Mouse (Mus musculus): ENCODE measurements around the gene Bcr. TPM values are rescaled to one million over a fixed set of nuclear protein-coding genes. Genes with fewer than 3 reads are reported as not detected.

The Bcr gene
- polyA plus RNA-seq, 1 experiment from 2014 or later, result 31.1 TPM

DNA sequence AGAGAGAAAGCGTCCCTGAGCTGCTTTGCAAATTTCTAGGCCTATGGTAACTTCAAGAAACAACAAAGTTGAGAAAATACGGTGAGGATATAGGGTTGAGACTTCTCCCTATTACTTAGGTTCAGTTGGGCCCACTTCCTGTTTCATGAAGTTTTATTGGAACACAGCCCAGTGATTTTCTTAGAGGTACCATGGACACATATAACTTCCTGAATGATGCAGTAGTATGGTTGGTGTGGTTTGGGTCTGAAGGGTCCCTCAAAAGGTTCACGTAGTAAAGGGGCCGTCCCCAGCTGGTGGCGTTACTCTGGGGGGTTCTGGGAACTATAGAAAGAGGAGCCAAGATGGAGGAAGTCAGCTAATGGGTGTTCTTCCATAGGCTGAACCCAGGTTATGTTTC, 45.3 kb downstream of the Bcr start:
- peaks cover 36% of the 10 kb centered on the region for H3K4me1 ChIP-seq (ENCODE audit: control insufficient read depth, insufficient read depth, low read length)
- H3K27me3 ChIP-seq (ENCODE audit: control insufficient read depth, insufficient read depth, low read length), result peaks cover 11% of the 10 kb centered on the region
- no peak overlapping the region for H3K4me3 ChIP-seq (ENCODE audit: low read depth, low read length)
- no peaks in the 10 kb centered on the region for H3K9me3 ChIP-seq (replicated peaks; ENCODE audit: control insufficient read depth, low read length)
- no peak overlapping the region; the same call in 1 of the 2 replicates for H3K27ac ChIP-seq (ENCODE audit: low read depth, low read length)
- 87% methylated on average over 5 of the region's 5 CpGs for WGBS (ENCODE audit: insufficient replicate concordance)
- ATAC-seq (replicated peaks; ENCODE audit: insufficient number of reproducible peaks, low FRiP score, low TSS enrichment), result no peak
- no peaks in the 10 kb centered on the region for H3K36me3 ChIP-seq (ENCODE audit: control insufficient read depth, insufficient read depth, low read length)
- no peak overlapping the region for H3K4me2 ChIP-seq
- H3K9ac ChIP-seq (ENCODE audit: low read depth, low read length), result no peak overlapping the region

DNA sequence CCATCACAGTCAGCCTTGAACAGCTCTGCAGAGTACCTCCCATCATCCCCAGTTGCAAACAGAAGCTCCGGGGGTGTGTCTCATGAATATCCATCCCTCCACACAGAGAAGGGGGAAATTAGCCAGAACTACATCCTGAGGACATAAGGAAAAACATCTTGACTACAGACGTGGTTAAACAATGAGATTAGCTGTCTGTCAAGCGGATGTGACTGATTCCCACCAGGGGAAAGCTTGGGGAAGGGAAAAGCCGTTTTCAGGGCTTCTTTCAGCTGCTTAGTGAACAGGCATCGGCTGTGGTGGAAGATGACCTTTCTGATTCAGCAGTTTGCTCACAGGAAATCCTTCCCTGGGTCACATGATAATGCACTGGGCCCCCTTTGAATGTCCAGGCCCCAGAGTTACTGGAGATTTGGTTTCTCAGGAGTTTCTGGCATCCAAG, 46.6 kb downstream of the Bcr start:
- Histone ChIP-seq H3K9ac (ENCODE audit: low read depth, low read length) (no peak overlapping the region), H3K4me1 (ENCODE audit: control insufficient read depth, insufficient read depth, low read length) (peaks cover 39% of the 10 kb centered on the region), H3K27ac (ENCODE audit: low read depth, low read length) (peak overlapping the region; percentile 7)

DNA sequence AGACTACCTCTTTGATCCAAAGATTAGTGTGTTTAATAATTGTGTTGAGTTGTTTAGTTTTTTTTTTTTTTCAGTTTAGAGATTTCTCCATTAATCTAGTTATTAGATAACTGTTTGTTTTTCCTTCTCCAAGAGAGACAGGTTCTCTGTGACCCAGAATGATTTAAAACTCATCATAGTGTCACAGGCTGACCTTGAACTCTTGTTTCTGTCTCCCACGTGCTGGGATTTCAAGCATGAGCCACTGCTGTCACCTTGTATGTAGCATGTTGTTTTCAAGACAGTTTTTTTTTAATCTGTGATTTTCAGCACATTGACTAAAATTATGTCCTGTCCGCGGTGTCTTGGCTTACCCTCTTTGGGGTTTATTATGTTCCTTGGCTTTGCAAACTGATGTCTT, 47.7 kb downstream of the Bcr start:
- peaks cover 40% of the 10 kb centered on the region for H3K4me1 ChIP-seq (ENCODE audit: control insufficient read depth, insufficient read depth, low read length)
- H3K27ac ChIP-seq (ENCODE audit: low read depth, low read length), result no peak overlapping the region
- H3K9me3 ChIP-seq (replicated peaks; ENCODE audit: control insufficient read depth, low read length), result no peaks in the 10 kb centered on the region
- no peaks in the 10 kb centered on the region for H3K27me3 ChIP-seq (ENCODE audit: control insufficient read depth, insufficient read depth, low read length)
- no peak overlapping the region for H3K9ac ChIP-seq (ENCODE audit: low read depth, low read length)
- H3K4me2 ChIP-seq, result no peak overlapping the region
- no peak for ATAC-seq (replicated peaks; ENCODE audit: insufficient number of reproducible peaks, low FRiP score, low TSS enrichment)
- no peak overlapping the region for H3K4me3 ChIP-seq (ENCODE audit: low read depth, low read length)
- no peaks in the 10 kb centered on the region for H3K36me3 ChIP-seq (ENCODE audit: control insufficient read depth, insufficient read depth, low read length)
- 80% methylated on average over 3 of the region's 3 CpGs for WGBS (ENCODE audit: insufficient replicate concordance)

More for the DNA sequence above, 46.6 kb downstream of the Bcr start:
- Histone ChIP-seq H3K27me3 (ENCODE audit: control insufficient read depth, insufficient read depth, low read length) (peaks cover 3% of the 10 kb centered on the region; the same call in 1 of the 2 replicates), H3K4me3 (ENCODE audit: low read depth, low read length) (no peak overlapping the region), H3K36me3 (ENCODE audit: control insufficient read depth, insufficient read depth, low read length) (no peaks in the 10 kb centered on the region), H3K9me3 (replicated peaks; ENCODE audit: control insufficient read depth, low read length) (no peaks in the 10 kb centered on the region), H3K4me2 (no peak overlapping the region)
- WGBS (ENCODE audit: insufficient replicate concordance), result 16% methylated on average over 5 of the region's 5 CpGs
- ATAC-seq (replicated peaks; ENCODE audit: insufficient number of reproducible peaks, low FRiP score, low TSS enrichment), result peak; percentile 31; the same call in 1 of the 2 replicates

DNA sequence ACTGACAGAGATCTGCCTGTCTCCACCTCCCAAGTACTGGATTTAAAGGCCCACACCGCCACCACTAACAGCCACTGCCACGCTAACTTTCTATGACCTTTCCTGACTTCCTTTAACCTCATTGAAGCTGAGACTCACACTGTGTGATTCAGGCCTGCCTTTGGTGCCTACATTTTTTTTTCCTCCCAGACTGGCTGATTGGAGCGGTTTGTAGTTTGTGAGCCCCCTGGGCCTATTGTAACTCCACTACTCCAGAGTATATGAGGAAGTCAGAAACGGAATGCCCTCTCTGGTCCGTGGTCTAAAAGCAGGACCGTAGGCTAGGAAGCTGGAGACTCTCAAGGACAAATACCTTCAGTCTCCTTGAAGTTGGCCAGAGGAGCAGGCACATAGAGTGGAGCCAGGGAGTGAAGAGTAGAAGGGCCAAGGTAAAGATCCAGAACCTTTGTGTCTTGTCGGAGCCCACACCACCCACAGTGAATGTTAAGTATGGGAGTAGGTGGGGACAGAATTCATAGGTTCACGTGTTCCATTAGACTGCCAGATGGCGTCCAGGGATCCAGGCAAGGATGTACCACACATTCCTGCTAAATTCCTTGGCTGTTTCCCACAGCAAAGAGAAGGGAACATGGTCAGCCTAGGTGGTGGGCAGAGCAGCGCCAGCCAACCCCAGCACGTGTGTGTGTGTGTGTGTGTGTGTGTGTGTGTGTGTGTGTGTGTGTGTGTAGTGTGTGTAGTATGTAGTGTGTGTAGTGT, 51.2 kb downstream of the Bcr start:
- Histone ChIP-seq H3K4me2 (no peak overlapping the region), H3K27me3 (ENCODE audit: control insufficient read depth, insufficient read depth, low read length) (no peaks in the 10 kb centered on the region), H3K9me3 (replicated peaks; ENCODE audit: control insufficient read depth, low read length) (no peaks in the 10 kb centered on the region), H3K4me1 (ENCODE audit: control insufficient read depth, insufficient read depth, low read length) (peaks cover 19% of the 10 kb centered on the region), H3K27ac (ENCODE audit: low read depth, low read length) (no peak overlapping the region), H3K4me3 (ENCODE audit: low read depth, low read length) (no peak overlapping the region), H3K9ac (ENCODE audit: low read depth, low read length) (no peak overlapping the region), H3K36me3 (ENCODE audit: control insufficient read depth, insufficient read depth, low read length) (no peaks in the 10 kb centered on the region)
- ATAC-seq (replicated peaks; ENCODE audit: insufficient number of reproducible peaks, low FRiP score, low TSS enrichment), result no peak
- WGBS (ENCODE audit: insufficient replicate concordance), result 65% methylated on average over 11 of the region's 11 CpGs

DNA sequence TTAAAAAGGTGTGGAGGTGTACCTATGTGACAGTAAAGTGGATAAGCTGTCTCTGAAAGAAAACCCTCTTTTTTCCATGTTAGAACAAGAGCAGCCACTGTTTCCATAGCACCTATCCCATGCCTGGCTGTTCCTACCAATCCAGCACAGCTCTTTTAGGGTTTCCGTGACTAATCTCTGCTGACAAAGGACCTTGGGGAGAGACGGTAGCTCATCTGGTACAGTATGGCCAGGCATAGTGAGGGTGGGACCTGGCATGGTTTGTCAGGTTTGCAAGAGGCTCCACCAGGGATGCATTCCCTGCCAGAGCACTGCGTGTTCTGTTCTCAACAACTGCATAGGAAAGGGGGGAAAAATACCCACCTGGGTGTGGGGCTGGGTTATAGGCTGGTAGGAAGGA, 52.0 kb downstream of the Bcr start:
- Histone ChIP-seq H3K36me3 (ENCODE audit: control insufficient read depth, insufficient read depth, low read length) (no peaks in the 10 kb centered on the region), H3K27me3 (ENCODE audit: control insufficient read depth, insufficient read depth, low read length) (no peaks in the 10 kb centered on the region), H3K9ac (ENCODE audit: low read depth, low read length) (no peak overlapping the region), H3K4me1 (ENCODE audit: control insufficient read depth, insufficient read depth, low read length) (peaks cover 21% of the 10 kb centered on the region), H3K27ac (ENCODE audit: low read depth, low read length) (no peak overlapping the region), H3K4me3 (ENCODE audit: low read depth, low read length) (no peak overlapping the region), H3K9me3 (replicated peaks; ENCODE audit: control insufficient read depth, low read length) (no peaks in the 10 kb centered on the region), H3K4me2 (no peak overlapping the region)
- 70% methylated on average over 3 of the region's 3 CpGs for WGBS (ENCODE audit: insufficient replicate concordance)
- no peak for ATAC-seq (replicated peaks; ENCODE audit: insufficient number of reproducible peaks, low FRiP score, low TSS enrichment)

DNA sequence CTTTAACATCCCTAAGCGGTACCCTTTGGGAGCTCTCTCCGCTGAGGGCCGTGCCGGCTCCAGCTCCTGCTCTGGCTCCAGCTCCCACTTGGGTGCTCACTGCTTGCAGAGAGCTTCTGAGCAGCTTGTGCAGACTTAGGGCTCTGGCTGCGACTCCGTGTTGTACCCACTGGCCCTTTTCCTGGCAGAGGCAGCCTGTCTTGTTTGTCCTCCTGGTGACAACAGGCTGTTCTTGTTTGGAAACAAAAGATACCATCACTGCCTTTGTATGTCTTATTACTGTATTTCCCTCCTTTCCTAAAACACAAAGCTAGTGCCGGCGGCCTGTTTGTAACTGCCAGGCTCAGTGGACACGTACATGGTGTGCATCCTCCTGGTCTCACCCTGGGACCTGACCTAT, 53.2 kb downstream of the Bcr start:
- Histone ChIP-seq H3K9ac (ENCODE audit: low read depth, low read length) (no peak overlapping the region), H3K27ac (ENCODE audit: low read depth, low read length) (no peak overlapping the region), H3K27me3 (ENCODE audit: control insufficient read depth, insufficient read depth, low read length) (no peaks in the 10 kb centered on the region), H3K4me1 (ENCODE audit: control insufficient read depth, insufficient read depth, low read length) (peaks cover 21% of the 10 kb centered on the region), H3K4me3 (ENCODE audit: low read depth, low read length) (no peak overlapping the region), H3K4me2 (no peak overlapping the region), H3K9me3 (replicated peaks; ENCODE audit: control insufficient read depth, low read length) (no peaks in the 10 kb centered on the region), H3K36me3 (ENCODE audit: control insufficient read depth, insufficient read depth, low read length) (no peaks in the 10 kb centered on the region)
- WGBS (ENCODE audit: insufficient replicate concordance), result 87% methylated on average over 9 of the region's 9 CpGs
- no peak for ATAC-seq (replicated peaks; ENCODE audit: insufficient number of reproducible peaks, low FRiP score, low TSS enrichment)

DNA sequence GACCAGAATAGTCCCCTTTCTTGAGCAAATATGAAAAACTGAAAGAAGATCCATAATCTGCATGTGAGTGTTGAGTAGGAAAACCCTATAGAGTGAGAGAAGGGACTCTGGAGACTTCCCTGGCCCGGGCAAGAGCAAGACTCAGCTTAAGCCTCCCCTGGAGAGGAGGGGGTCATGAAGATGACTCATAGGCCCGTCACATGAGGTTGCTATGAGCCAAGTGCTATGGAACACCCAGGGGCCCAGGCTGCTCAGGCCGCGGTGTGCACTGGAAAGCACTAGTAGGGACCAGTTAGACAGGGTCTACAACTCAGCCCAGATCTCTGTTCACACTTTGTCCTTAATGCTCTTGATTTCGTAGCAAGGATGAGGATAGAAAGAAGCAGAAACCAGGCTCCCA, 54.8 kb downstream of the Bcr start:
- no peak overlapping the region for H3K4me2 ChIP-seq
- no peaks in the 10 kb centered on the region for H3K27me3 ChIP-seq (ENCODE audit: control insufficient read depth, insufficient read depth, low read length)
- H3K27ac ChIP-seq (ENCODE audit: low read depth, low read length), result no peak overlapping the region
- no peaks in the 10 kb centered on the region for H3K9me3 ChIP-seq (replicated peaks; ENCODE audit: control insufficient read depth, low read length)
- H3K9ac ChIP-seq (ENCODE audit: low read depth, low read length), result no peak overlapping the region
- ATAC-seq (replicated peaks; ENCODE audit: insufficient number of reproducible peaks, low FRiP score, low TSS enrichment), result no peak; the same call in 1 of the 2 replicates
- H3K36me3 ChIP-seq (ENCODE audit: control insufficient read depth, insufficient read depth, low read length), result no peaks in the 10 kb centered on the region
- H3K4me1 ChIP-seq (ENCODE audit: control insufficient read depth, insufficient read depth, low read length), result peaks cover 24% of the 10 kb centered on the region
- 72% methylated on average over 5 of the region's 5 CpGs for WGBS (ENCODE audit: insufficient replicate concordance)
- no peak overlapping the region for H3K4me3 ChIP-seq (ENCODE audit: low read depth, low read length)

DNA sequence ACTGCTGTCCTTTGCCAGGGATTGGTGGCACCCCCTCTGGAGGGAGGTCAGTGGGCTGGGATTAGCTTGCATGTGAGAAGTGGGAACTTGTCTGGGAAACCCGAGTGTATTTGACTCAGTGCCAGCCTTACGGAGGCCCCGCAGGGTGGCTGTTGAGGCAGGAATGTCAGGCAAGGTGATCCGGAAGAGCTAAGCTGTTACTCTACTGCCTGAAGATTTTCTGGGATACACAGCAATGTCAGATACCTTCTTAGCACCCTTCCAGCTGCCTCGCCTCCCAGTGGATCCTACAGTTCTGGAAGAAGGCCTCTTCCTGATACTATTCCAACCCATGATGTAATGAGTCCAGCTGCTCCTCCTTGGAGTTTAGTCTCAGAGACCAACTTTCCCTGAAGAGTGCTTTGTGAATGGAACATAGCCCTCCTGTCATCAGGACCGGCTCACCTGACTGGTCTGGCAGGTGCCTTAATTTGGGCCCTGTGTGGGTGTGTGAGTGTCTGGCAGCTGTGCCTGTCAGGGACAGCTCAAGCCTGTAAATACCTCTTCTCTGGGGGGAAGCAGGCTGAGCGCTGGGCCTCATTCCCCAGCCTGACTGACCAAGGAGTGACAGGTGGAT, 56.6 kb downstream of the Bcr start:
- Histone ChIP-seq H3K27ac (ENCODE audit: low read depth, low read length) (no peak overlapping the region), H3K9ac (ENCODE audit: low read depth, low read length) (no peak overlapping the region), H3K9me3 (replicated peaks; ENCODE audit: control insufficient read depth, low read length) (no peaks in the 10 kb centered on the region), H3K36me3 (ENCODE audit: control insufficient read depth, insufficient read depth, low read length) (no peaks in the 10 kb centered on the region), H3K4me2 (no peak overlapping the region), H3K27me3 (ENCODE audit: control insufficient read depth, insufficient read depth, low read length) (no peaks in the 10 kb centered on the region), H3K4me3 (ENCODE audit: low read depth, low read length) (no peak overlapping the region), H3K4me1 (ENCODE audit: control insufficient read depth, insufficient read depth, low read length) (peaks cover 33% of the 10 kb centered on the region)
- 52% methylated on average over 7 of the region's 7 CpGs for WGBS (ENCODE audit: insufficient replicate concordance)
- 0 out of 2 replicates have a peak, but pooled peaks have one; percentile 31 for ATAC-seq (replicated peaks; ENCODE audit: insufficient number of reproducible peaks, low FRiP score, low TSS enrichment)
